Mouse (Mus musculus) kidney, postnatal 4 days (tissue): ENCODE measurements around the gene Saxo1.

ENCODE experiments used
- DNase-seq, 2 experiments: peaks; one replicate each; pipeline ENCODE4 v3.0.0; 2021; ENCODE audit warnings: mixed read lengths in 2 of 2

Gene Saxo1

GRCm38 (mm10) chr4:86527162-86528136 lies 30.7 kb downstream of the Saxo1 start:
- peak; percentile 52 to 65 for DNase-seq

GRCm38 (mm10) chr4:86524483-86524882 lies 33.6 kb downstream of the Saxo1 start:
- no peak for DNase-seq

GRCm38 (mm10) chr4:86523771-86524170 lies 34.4 kb downstream of the Saxo1 start:
- DNase-seq, result no peak

GRCm38 (mm10) chr4:86520695-86521094 lies 37.4 kb downstream of the Saxo1 start:
- DNase-seq, result no peak

- DNase-seq, result no peak
Observed at GRCm38 (mm10) chr4:86519953-86520352, 38.2 kb downstream of the Saxo1 start.

GRCm38 (mm10) chr4:86504656-86505055 lies 53.5 kb downstream of the Saxo1 start:
- DNase-seq, result no peak

DNA sequence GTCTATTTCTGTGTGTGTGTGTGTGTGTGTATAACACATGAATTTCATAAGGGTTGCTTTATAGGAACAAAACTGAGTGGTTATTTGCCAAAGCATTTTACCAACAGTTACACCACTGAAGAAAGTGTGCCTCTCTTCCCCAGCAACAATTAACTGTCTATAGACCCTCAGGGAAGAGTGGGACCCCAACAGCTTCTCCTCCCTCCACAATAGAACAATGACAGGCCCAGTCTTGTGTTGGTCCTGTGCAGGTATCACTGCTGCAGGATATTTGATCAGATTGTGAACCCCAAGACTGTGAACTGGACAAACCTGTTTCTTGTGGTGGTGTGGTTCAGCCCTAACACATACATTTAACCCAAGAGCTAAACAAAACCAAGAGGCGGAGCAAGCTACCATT lies 58.6 kb downstream of the Saxo1 start:
- DNase-seq, result no peak

GRCm38 (mm10) chr4:86498754-86499153 lies 59.4 kb downstream of the Saxo1 start:
- peak; percentile 82 to 88 for DNase-seq

GRCm38 (mm10) chr4:86489128-86489527 lies 69.0 kb downstream of the Saxo1 start:
- peak; percentile 30 to 38 for DNase-seq

DNA sequence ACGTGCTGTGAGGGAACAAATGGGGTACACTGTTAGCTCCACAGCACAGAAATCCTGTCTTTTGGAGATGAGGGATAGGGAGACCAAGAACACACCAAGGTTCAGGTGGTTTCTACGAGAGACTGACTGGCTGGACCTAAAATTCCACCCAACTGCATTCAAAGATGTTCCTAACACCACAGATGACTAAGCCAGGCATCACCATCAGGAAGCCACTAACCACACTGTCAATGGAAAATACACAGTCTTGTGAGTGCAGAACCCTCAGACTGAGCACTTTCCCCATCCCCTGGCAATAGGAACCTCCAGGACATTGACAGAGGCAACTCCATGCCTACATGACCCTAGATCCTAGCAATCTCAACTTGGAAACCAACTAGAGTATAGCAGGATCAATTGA lies 71.2 kb downstream of the Saxo1 start:
- no peak for DNase-seq

GRCm38 (mm10) chr4:86486491-86486890 lies 71.6 kb downstream of the Saxo1 start:
- DNase-seq, result no peak

- DNase-seq, result no peak
Observed at GRCm38 (mm10) chr4:86485052-86485451, 73.1 kb downstream of the Saxo1 start.

DNA sequence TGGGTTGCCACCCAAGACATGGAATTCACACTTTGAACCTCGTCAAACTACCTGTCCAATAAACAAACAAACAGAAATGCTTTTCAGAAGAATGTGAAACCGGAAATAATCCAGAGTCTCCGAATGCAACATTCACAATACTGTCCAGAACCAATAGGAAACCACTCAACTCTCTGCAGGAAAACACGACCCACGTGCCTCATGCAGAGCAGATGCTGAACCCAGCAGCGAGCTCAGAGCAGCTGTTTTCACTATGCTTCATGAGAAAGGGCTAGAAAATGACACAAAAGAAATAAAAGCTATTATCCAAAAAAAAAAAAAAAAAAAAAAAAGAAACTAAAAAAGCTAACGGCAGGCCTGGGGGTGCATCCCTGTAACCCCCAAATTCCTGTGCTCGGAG lies 74.4 kb downstream of the Saxo1 start:
- peak in 1 of 2 experiments; percentile 36 for DNase-seq

DNA sequence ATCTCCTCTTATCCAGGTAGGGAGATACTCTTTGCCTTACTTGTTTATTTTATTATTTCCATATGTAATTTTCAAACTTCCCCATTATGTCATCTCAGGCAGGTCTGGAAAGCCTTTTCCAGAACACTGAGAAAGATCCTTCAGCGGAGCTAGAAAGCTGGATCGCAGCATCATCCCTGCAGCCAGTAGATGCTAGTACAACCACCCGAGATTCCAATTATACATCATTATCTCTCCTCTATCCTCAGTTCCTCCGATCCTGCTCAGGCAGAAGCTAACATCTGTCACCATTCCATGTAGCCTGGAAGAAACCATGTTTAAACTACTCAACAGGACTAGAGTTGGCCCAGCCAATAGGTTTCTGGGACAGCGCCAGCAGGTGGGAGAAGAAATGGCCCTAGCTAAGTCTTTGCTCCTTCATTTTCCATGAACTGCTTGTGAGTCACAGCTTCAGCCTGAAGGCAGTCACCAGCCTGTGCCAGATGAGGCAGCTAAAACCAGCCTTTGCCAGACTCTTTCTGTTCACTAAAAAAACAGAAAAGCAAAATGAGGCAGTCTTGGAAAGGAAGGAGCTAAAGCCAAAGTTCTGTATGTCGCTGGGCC lies 75.0 kb downstream of the Saxo1 start:
- DNase-seq, result no peak

GRCm38 (mm10) chr4:86480891-86481290 lies 77.2 kb downstream of the Saxo1 start:
- DNase-seq, result no peak

DNA sequence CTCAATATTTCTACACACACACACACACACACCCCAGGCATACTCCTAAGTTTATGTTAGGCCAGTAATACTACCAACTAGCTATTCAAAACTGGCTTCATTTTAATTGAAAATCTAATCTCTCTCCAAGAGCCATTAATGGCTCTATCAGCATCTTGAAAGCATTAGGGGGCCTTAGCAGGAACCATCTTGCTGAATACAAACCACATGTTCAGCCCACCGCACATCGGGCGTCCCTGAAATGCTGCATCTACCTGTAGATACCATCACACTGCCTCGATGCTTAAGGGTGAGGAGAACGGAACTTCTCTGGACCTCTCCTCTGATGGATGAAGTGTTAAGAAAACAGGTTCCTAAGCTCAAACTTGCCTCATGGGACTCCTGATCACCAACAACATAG lies 93.3 kb downstream of the Saxo1 start:
- no peak for DNase-seq

GRCm38 (mm10) chr4:86450468-86450867 lies 107.7 kb downstream of the Saxo1 start:
- DNase-seq, result no peak

DNA sequence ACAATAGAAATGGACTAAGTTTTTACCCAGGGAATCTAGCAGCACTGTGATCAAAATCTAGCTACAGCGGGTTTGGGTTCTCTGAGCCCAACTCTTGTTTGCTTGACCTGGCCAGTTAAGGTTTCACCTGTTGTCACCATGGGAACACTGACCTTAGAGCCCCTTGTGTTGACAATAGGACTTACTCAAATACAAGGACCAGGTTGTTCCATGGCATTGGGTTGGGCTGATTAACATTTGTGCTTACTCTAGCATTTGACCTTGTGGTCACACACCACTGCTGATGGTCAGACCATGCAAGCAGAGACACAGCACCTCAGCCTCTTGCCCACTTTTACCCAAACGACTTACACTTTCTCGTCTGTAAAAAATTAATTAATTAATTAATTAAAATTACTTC lies 121.8 kb downstream of the Saxo1 start:
- DNase-seq, result no peak

- DNase-seq, result no peak
Observed at GRCm38 (mm10) chr4:86435631-86436030, 122.5 kb downstream of the Saxo1 start.

DNA sequence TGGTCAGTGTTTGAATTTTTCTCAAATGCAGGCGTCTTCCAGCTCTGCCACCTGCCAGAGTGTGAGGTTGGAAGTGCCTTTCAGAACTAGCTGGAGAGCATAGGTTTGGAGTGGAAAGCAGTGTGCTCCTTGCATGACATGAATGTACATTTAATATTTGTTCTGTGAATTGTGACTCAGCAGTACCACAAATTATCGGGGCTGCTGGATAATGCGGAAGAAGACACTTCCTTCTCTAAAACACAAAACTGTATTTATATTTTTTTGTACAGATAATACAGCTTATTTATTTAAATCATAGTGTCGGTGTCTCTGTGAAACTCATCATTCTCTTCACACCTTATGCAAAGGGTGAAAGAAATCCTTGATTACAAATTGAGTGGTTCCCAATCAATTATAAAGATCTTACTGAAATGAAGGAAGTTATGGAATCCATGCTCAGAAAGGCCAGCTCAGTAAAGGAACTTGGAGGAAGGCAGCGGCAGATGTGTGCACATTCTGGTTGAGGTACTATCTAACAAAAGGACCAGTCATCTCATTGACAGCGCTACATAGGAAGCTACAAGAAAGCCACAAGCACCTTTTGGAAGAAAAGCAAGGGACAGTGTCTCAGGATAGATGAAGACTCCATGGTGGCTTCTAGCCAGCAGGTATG lies 129.9 kb downstream of the Saxo1 start:
- DNase-seq, result no peak

DNA sequence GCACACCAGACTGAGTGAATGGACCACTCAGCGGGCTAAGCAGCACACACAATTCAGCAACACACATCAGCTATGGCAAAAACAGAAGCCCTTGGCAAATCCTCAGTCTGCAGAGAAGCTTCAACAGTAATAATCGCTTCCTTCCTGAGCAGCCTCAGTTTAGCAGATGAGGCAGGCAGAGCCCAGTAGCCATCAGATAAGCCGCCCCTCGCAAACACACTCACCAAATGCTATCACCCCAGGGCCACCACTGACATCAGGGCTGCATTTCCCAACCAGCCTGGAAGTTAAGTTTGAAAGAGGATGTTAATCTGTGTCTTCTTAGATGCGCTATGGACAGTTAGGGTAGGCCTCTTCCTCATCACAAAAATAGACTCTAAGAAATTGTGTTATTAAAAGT lies 130.8 kb downstream of the Saxo1 start:
- DNase-seq, result no peak

GRCm38 (mm10) chr4:86426549-86426948 lies 131.6 kb downstream of the Saxo1 start:
- DNase-seq, result no peak

DNA sequence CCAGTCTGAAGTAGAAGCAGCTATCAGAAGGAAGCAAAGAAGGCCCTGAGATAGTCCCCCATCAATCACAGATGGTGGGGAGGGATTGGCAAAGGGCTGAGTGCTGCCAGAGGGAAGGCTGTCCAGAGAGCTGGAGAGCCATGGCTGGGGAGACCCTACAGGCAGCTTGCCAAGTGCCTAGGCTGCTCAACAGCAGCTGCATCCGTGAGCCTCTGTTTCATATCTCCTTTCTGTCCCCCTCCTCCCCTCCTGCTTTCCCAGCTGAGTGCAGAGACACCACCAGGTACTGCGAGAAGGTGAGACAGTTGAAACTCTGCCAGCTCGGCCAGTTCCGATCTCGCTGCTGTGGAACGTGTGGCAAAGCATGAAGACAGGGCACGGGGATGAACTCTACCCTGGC lies 132.5 kb downstream of the Saxo1 start:
- no peak for DNase-seq

GRCm38 (mm10) chr4:86422586-86422985 lies 135.5 kb downstream of the Saxo1 start:
- DNase-seq, result no peak
